Mouse (Mus musculus): ENCODE results near the gene Mgat3. TPM values are rescaled to one million over a fixed set of nuclear protein-coding genes. Genes with fewer than 3 reads are reported as not detected.

Gene Mgat3
- polyA plus RNA-seq, 1 experiment from 2014 or later = 7.2 TPM

GRCm38 (mm10) chr15:80175756-80176155 is 2.2 kb downstream of the Mgat3 start:
- H3K36me3 ChIP-seq = no peaks in the 10 kb centered on the region
- H3K9me3 ChIP-seq = no peaks in the 10 kb centered on the region
- H3K4me3 ChIP-seq (replicated peaks) = no peak overlapping the region
- H3K9ac ChIP-seq (replicated peaks) = no peak overlapping the region
- no peaks in the 10 kb centered on the region for H3K27me3 ChIP-seq
- peaks cover 38% of the 10 kb centered on the region for H3K4me1 ChIP-seq (replicated peaks)
- 73% methylated on average over 6 of the region's 6 CpGs for WGBS
- no peak for ATAC-seq (ENCODE audit: insufficient number of reproducible peaks, insufficient read depth, low FRiP score, low TSS enrichment, low read depth)
- H3K27ac ChIP-seq = no peak overlapping the region
- no peak overlapping the region for H3K4me2 ChIP-seq

GRCm38 (mm10) chr15:80181561-80181960 is 8.0 kb downstream of the Mgat3 start:
- Histone ChIP-seq H3K36me3 (peaks cover 20% of the 10 kb centered on the region; the same call in 1 of the 2 replicates), H3K27ac (no peak overlapping the region), H3K4me1 (replicated peaks) (0 out of 2 replicates have a peak, but pooled peaks cover 4% of the 10 kb centered on the region), H3K4me3 (replicated peaks) (no peak overlapping the region), H3K27me3 (no peaks in the 10 kb centered on the region), H3K9me3 (no peaks in the 10 kb centered on the region), H3K4me2 (no peak overlapping the region), H3K9ac (replicated peaks) (no peak overlapping the region)
- ATAC-seq (ENCODE audit: insufficient number of reproducible peaks, insufficient read depth, low FRiP score, low TSS enrichment, low read depth) = no peak
- 93% methylated on average over 7 of the region's 7 CpGs for WGBS

GRCm38 (mm10) chr15:80182072-80182700 is 8.7 kb downstream of the Mgat3 start:
- 98% methylated on average over 4 of the region's 4 CpGs for WGBS
- Histone ChIP-seq H3K36me3 (peaks cover 20% of the 10 kb centered on the region; the same call in 1 of the 2 replicates), H3K4me3 (replicated peaks) (no peak overlapping the region), H3K27me3 (no peaks in the 10 kb centered on the region), H3K9ac (replicated peaks) (no peak overlapping the region), H3K27ac (no peak overlapping the region), H3K9me3 (no peaks in the 10 kb centered on the region), H3K4me1 (replicated peaks) (0 out of 2 replicates have a peak, but pooled peaks cover 4% of the 10 kb centered on the region), H3K4me2 (no peak overlapping the region)
- ATAC-seq (ENCODE audit: insufficient number of reproducible peaks, insufficient read depth, low FRiP score, low TSS enrichment, low read depth) = no peak

GRCm38 (mm10) chr15:80188927-80189326 is 15.4 kb downstream of the Mgat3 start:
- no peak for ATAC-seq (ENCODE audit: insufficient number of reproducible peaks, insufficient read depth, low FRiP score, low TSS enrichment, low read depth)
- WGBS = 87% methylated on average over 5 of the region's 5 CpGs
- peaks cover 5% of the 10 kb centered on the region for H3K4me1 ChIP-seq (replicated peaks)
- no peak overlapping the region for H3K9ac ChIP-seq (replicated peaks)
- no peak overlapping the region for H3K4me2 ChIP-seq
- H3K27ac ChIP-seq = no peak overlapping the region
- H3K27me3 ChIP-seq = no peaks in the 10 kb centered on the region
- no peak overlapping the region for H3K4me3 ChIP-seq (replicated peaks)
- no peaks in the 10 kb centered on the region for H3K9me3 ChIP-seq
- no peaks in the 10 kb centered on the region for H3K36me3 ChIP-seq

- 83% methylated on average over 4 of the region's 4 CpGs for WGBS
- Histone ChIP-seq H3K9me3 (no peaks in the 10 kb centered on the region), H3K27me3 (no peaks in the 10 kb centered on the region), H3K4me3 (replicated peaks) (no peak overlapping the region), H3K4me2 (no peak overlapping the region), H3K36me3 (no peaks in the 10 kb centered on the region), H3K9ac (replicated peaks) (no peak overlapping the region), H3K27ac (no peak overlapping the region), H3K4me1 (replicated peaks) (peaks cover 5% of the 10 kb centered on the region)
- no peak for ATAC-seq (ENCODE audit: insufficient number of reproducible peaks, insufficient read depth, low FRiP score, low TSS enrichment, low read depth)
Observed at GRCm38 (mm10) chr15:80190075-80190474, 16.6 kb downstream of the Mgat3 start.

- Histone ChIP-seq H3K27ac (no peak overlapping the region), H3K36me3 (no peaks in the 10 kb centered on the region), H3K9me3 (no peaks in the 10 kb centered on the region), H3K4me2 (no peak overlapping the region), H3K4me1 (replicated peaks) (peaks cover 5% of the 10 kb centered on the region), H3K4me3 (replicated peaks) (no peak overlapping the region), H3K9ac (replicated peaks) (no peak overlapping the region), H3K27me3 (no peaks in the 10 kb centered on the region)
- WGBS = 63% methylated on average over 8 of the region's 8 CpGs
- no peak for ATAC-seq (ENCODE audit: insufficient number of reproducible peaks, insufficient read depth, low FRiP score, low TSS enrichment, low read depth)
Observed at GRCm38 (mm10) chr15:80191585-80192245, 18.2 kb downstream of the Mgat3 start.

GRCm38 (mm10) chr15:80192246-80192585 is 18.7 kb downstream of the Mgat3 start:
- no peak for ATAC-seq (ENCODE audit: insufficient number of reproducible peaks, insufficient read depth, low FRiP score, low TSS enrichment, low read depth)
- Histone ChIP-seq H3K36me3 (no peaks in the 10 kb centered on the region), H3K4me3 (replicated peaks) (no peak overlapping the region), H3K9me3 (no peaks in the 10 kb centered on the region), H3K27ac (no peak overlapping the region), H3K9ac (replicated peaks) (no peak overlapping the region), H3K4me1 (replicated peaks) (peaks cover 5% of the 10 kb centered on the region), H3K4me2 (no peak overlapping the region), H3K27me3 (no peaks in the 10 kb centered on the region)
- 96% methylated on average over 5 of the region's 6 CpGs for WGBS

GRCm38 (mm10) chr15:80192847-80193246 is 19.3 kb downstream of the Mgat3 start:
- Histone ChIP-seq H3K27me3 (no peaks in the 10 kb centered on the region), H3K4me1 (replicated peaks) (peaks cover 5% of the 10 kb centered on the region), H3K4me2 (no peak overlapping the region), H3K9ac (replicated peaks) (no peak overlapping the region), H3K36me3 (0 out of 2 replicates have a peak, but pooled peaks cover 2% of the 10 kb centered on the region), H3K4me3 (replicated peaks) (no peak overlapping the region), H3K9me3 (no peaks in the 10 kb centered on the region), H3K27ac (no peak overlapping the region)
- 85% methylated on average over 7 of the region's 7 CpGs for WGBS
- ATAC-seq (ENCODE audit: insufficient number of reproducible peaks, insufficient read depth, low FRiP score, low TSS enrichment, low read depth) = no peak

- WGBS = 64% methylated on average over 2 of the region's 2 CpGs
- peaks cover 12% of the 10 kb centered on the region; the same call in 1 of the 2 replicates for H3K36me3 ChIP-seq
- H3K4me3 ChIP-seq (replicated peaks) = no peak overlapping the region
- H3K27ac ChIP-seq = no peak overlapping the region
- no peak for ATAC-seq (ENCODE audit: insufficient number of reproducible peaks, insufficient read depth, low FRiP score, low TSS enrichment, low read depth)
- no peaks in the 10 kb centered on the region for H3K9me3 ChIP-seq
- no peak overlapping the region for H3K4me2 ChIP-seq
- H3K9ac ChIP-seq (replicated peaks) = no peak overlapping the region
- no peaks in the 10 kb centered on the region for H3K4me1 ChIP-seq (replicated peaks)
- H3K27me3 ChIP-seq = no peaks in the 10 kb centered on the region
Observed at GRCm38 (mm10) chr15:80199556-80199955, 26.0 kb downstream of the Mgat3 start.

- H3K9ac ChIP-seq (replicated peaks) = no peak overlapping the region
- H3K9me3 ChIP-seq = no peaks in the 10 kb centered on the region
- no peaks in the 10 kb centered on the region for H3K27me3 ChIP-seq
- 85% methylated on average over 6 of the region's 6 CpGs for WGBS
- no peak overlapping the region for H3K4me2 ChIP-seq
- no peak overlapping the region for H3K27ac ChIP-seq
- no peak for ATAC-seq (ENCODE audit: insufficient number of reproducible peaks, insufficient read depth, low FRiP score, low TSS enrichment, low read depth)
- H3K36me3 ChIP-seq = peaks cover 12% of the 10 kb centered on the region; the same call in 1 of the 2 replicates
- no peaks in the 10 kb centered on the region for H3K4me1 ChIP-seq (replicated peaks)
- no peak overlapping the region for H3K4me3 ChIP-seq (replicated peaks)
Observed at GRCm38 (mm10) chr15:80202111-80202775, 28.7 kb downstream of the Mgat3 start.

- Histone ChIP-seq H3K9me3 (no peaks in the 10 kb centered on the region), H3K4me1 (replicated peaks) (no peaks in the 10 kb centered on the region), H3K36me3 (peaks cover 5% of the 10 kb centered on the region; the same call in 1 of the 2 replicates), H3K27me3 (no peaks in the 10 kb centered on the region), H3K9ac (replicated peaks) (no peak overlapping the region), H3K4me2 (no peak overlapping the region), H3K27ac (no peak overlapping the region), H3K4me3 (replicated peaks) (no peak overlapping the region)
- no peak for ATAC-seq (ENCODE audit: insufficient number of reproducible peaks, insufficient read depth, low FRiP score, low TSS enrichment, low read depth)
- 33% methylated on average over 4 of the region's 4 CpGs for WGBS
Observed at GRCm38 (mm10) chr15:80203406-80203805, 29.9 kb downstream of the Mgat3 start.
